8 mouse cellular contexts compared by ENCODE assay signal in genomic region chr16:95703958-95704357, GRCm38 (mm10). TPM values are rescaled to one million over a fixed set of nuclear protein-coding genes. Genes with fewer than 3 reads are reported as not detected.
DNase-seq lines count a peak whose midpoint lies in the region; ATAC-seq and TF ChIP-seq lines count a peak whose summit lies in the region.

No protein-coding gene starts in this region.

- peak overlapping the region; percentile 55 for H3K4me2 ChIP-seq in heart, embryonic 11.5 days
- peak overlapping the region; percentile 78 for H3K4me2 ChIP-seq in limb, embryonic 12.5 days
- H3K4me2 ChIP-seq in neural tube, embryonic 11.5 days (ENCODE audit: low read depth): no peak overlapping the region; the same call in none of the 2 replicates

- H3K9ac ChIP-seq in heart, embryonic 11.5 days (ENCODE audit: low read depth, low read length): peak overlapping the region; percentile 66
- peak overlapping the region; percentile 69 for H3K9ac ChIP-seq in limb, embryonic 12.5 days (replicated peaks)
- H3K9ac ChIP-seq in neural tube, embryonic 11.5 days (ENCODE audit: low read length): no peak overlapping the region

- 45% methylated on average over 8 of the region's 8 CpGs for WGBS in heart, embryonic 11.5 days (ENCODE audit: insufficient replicate concordance)
- 9% methylated on average over 8 of the region's 8 CpGs for WGBS in limb, embryonic 12.5 days
- WGBS in neural tube, embryonic 11.5 days: 35% methylated on average over 8 of the region's 8 CpGs

- peaks cover 68% of the 10 kb centered on the region for H3K79me2 ChIP-seq in C2C12 (ENCODE audit: control insufficient read depth, insufficient read depth)

- H3K4me3 ChIP-seq in C2C12 (ENCODE audit: insufficient read depth, poor library complexity, severe bottlenecking): peak overlapping the region; percentile 93
- peak overlapping the region; percentile 28 for H3K4me3 ChIP-seq in heart, embryonic 11.5 days (ENCODE audit: low read depth, low read length)
- H3K4me3 ChIP-seq in limb, embryonic 12.5 days (replicated peaks): peak overlapping the region; percentile 96
- peak overlapping the region; percentile 10; the same call in 1 of the 2 replicates for H3K4me3 ChIP-seq in neural tube, embryonic 11.5 days (ENCODE audit: low read depth, low read length)

- peak; percentile 57 for DNase-seq in Muller cell, postnatal 12 days (ENCODE audit: inconsistent ontology term)
- DNase-seq in neural tube, embryonic 11.5 days (ENCODE audit: low spot score): no peak
- DNase-seq in spleen, adult 12 weeks (ENCODE audit: low spot score): no peak
- no peak for DNase-seq in right cerebral cortex, postnatal 10 days (ENCODE audit: low spot score in 2 of 2)
- no peak for DNase-seq in gastrocnemius, postnatal 4 days (ENCODE audit: low spot score in 2 of 2)

- H3K9me3 ChIP-seq in heart, embryonic 11.5 days (replicated peaks; ENCODE audit: control insufficient read depth, low read length): no peaks in the 10 kb centered on the region
- no peaks in the 10 kb centered on the region for H3K9me3 ChIP-seq in limb, embryonic 12.5 days
- H3K9me3 ChIP-seq in neural tube, embryonic 11.5 days (ENCODE audit: control insufficient read depth, low read length): no peaks in the 10 kb centered on the region

- H3K36me3 ChIP-seq in C2C12 (ENCODE audit: control insufficient read depth, insufficient read depth): peaks cover 36% of the 10 kb centered on the region
- H3K36me3 ChIP-seq in heart, embryonic 11.5 days (ENCODE audit: control insufficient read depth, insufficient read depth, low read length): peaks cover 4% of the 10 kb centered on the region; the same call in 1 of the 2 replicates
- peaks cover 40% of the 10 kb centered on the region for H3K36me3 ChIP-seq in limb, embryonic 12.5 days
- no peaks in the 10 kb centered on the region; the same call in 1 of the 2 replicates for H3K36me3 ChIP-seq in neural tube, embryonic 11.5 days (ENCODE audit: control insufficient read depth, insufficient read depth, low read length)

- peak overlapping the region; percentile 0 for H3ac ChIP-seq in C2C12 (ENCODE audit: control insufficient read depth, insufficient read length, low read depth)

- no peak for ATAC-seq in heart, embryonic 11.5 days (replicated peaks; ENCODE audit: insufficient number of reproducible peaks, low FRiP score, low TSS enrichment)
- ATAC-seq in limb, embryonic 12.5 days (ENCODE audit: insufficient number of reproducible peaks, insufficient read depth, low FRiP score, low TSS enrichment, low read depth): no peak
- no peak for ATAC-seq in neural tube, embryonic 11.5 days (ENCODE audit: insufficient read depth, low FRiP score, low TSS enrichment)

- peaks cover 57% of the 10 kb centered on the region for H3K79me3 ChIP-seq in C2C12 (ENCODE audit: low read depth)

- H3K4me1 ChIP-seq in heart, embryonic 11.5 days (ENCODE audit: control insufficient read depth, insufficient read depth, low read length): peaks cover 19% of the 10 kb centered on the region
- peaks cover 64% of the 10 kb centered on the region for H3K4me1 ChIP-seq in limb, embryonic 12.5 days (replicated peaks)
- H3K4me1 ChIP-seq in neural tube, embryonic 11.5 days (ENCODE audit: control insufficient read depth, insufficient read depth, low read length): 0 out of 2 replicates have a peak, but pooled peaks cover 2% of the 10 kb centered on the region

- TF ChIP-seq CTCF in C2C12 (IDR thresholded peaks at IDR 0.05; ENCODE audit: control insufficient read depth, insufficient read depth, insufficient read length): no peak

- H3K27me3 ChIP-seq in C2C12 (ENCODE audit: control insufficient read depth, insufficient read depth, insufficient read length): no peaks in the 10 kb centered on the region
- H3K27me3 ChIP-seq in heart, embryonic 11.5 days (ENCODE audit: control insufficient read depth, insufficient read depth, low read length): no peaks in the 10 kb centered on the region
- H3K27me3 ChIP-seq in limb, embryonic 12.5 days: no peaks in the 10 kb centered on the region; the same call in 1 of the 2 replicates
- H3K27me3 ChIP-seq in neural tube, embryonic 11.5 days (ENCODE audit: control insufficient read depth, insufficient read depth, low read length): no peaks in the 10 kb centered on the region

- no peak overlapping the region; the same call in 1 of the 2 replicates for H3K27ac ChIP-seq in heart, embryonic 11.5 days (ENCODE audit: low read depth, low read length)
- peak overlapping the region; percentile 89 for H3K27ac ChIP-seq in limb, embryonic 12.5 days
- no peak overlapping the region for H3K27ac ChIP-seq in neural tube, embryonic 11.5 days (ENCODE audit: low read depth, low read length)

TF ChIP-seq in C2C12, 6 proteins besides CTCF, POLR2A, EP300 and RAD21:
- TF ChIP-seq USF1 (IDR thresholded peaks at IDR 0.05; ENCODE audit: low read depth) (no peak), CEBPB (IDR thresholded peaks at IDR 0.05; ENCODE audit: low read depth) (no peak)

RNA-seq across cellular contexts. Expression of gene Ets2, which starts 2.1 kb away (rescaled TPM):
- 60.6 TPM for polyA plus RNA-seq in C2C12 (2012; fragmentation: generic; extraction: Trizol)
- polyA plus RNA-seq in heart, embryonic 11.5 days (2014; fragmentation: Nextera tagmentation; extraction: Ambion mirVana): 26.8 and 45.4 TPM in 2 replicates
- polyA plus RNA-seq in limb, embryonic 12.5 days (2016; fragmentation: Nextera tagmentation; extraction: Ambion mirVana): 123 and 124 TPM in 2 replicates
- polyA plus RNA-seq in neural tube, embryonic 11.5 days (2014; fragmentation: Nextera tagmentation; extraction: Ambion mirVana): 22.8 and 25.8 TPM in 2 replicates
- total RNA-seq in gastrocnemius, postnatal 4 days (2021): 10 to 100 TPM; 72.6 to 74.5 TPM

Comparison
In these comparisons a context has a peak if more than half of its experiments do, and no peak if none do; other contexts are left out.
1. H3K4me3 ChIP-seq: peak in every context shown above with its lines; median percentile 96 in limb, embryonic 12.5 days; 93 in C2C12; 28 in heart, embryonic 11.5 days; 10 in neural tube, embryonic 11.5 days.